Mouse (Mus musculus) heart, adult 2 months (tissue): ENCODE results near the gene Gps2. TPM values are rescaled to one million over a fixed set of nuclear protein-coding genes. Genes with fewer than 3 reads are reported as not detected.

Experiments used
- DNase-seq, 2 experiments: peaks; one replicate each; pipeline ENCODE4 v3.0.0; 2021
- H3K27ac ChIP-seq: fragments of 200-600 bp; 2 replicates; pipeline ENCODE4 v1.8.1; 2022
- H3K27me3 ChIP-seq: fragments of 200-500 bp; 2 replicates; pipeline ENCODE4 v1.6.1; 2012; ENCODE audit warnings: mild to moderate bottlenecking, low read length, inconsistent platforms, mixed read lengths; ENCODE audit not compliant: control insufficient read depth, insufficient read depth
- H3K36me3 ChIP-seq: fragments of 200-500 bp; 2 replicates; pipeline ENCODE4 v1.6.1; 2012; ENCODE audit warnings: low read length, inconsistent platforms; ENCODE audit not compliant: control insufficient read depth, insufficient read depth
- H3K4me1 ChIP-seq: fragments of 200-500 bp; 2 replicates; pipeline ENCODE4 v1.6.1; 2011; ENCODE audit warnings: low read length; ENCODE audit not compliant: control insufficient read depth, insufficient read depth
- H3K4me3 ChIP-seq: fragments of 200-600 bp; 2 replicates; pipeline ENCODE4 v1.8.1; 2022
- H3K79me2 ChIP-seq: fragments of 200-500 bp; replicated peaks from 2 replicates; pipeline ENCODE4 v1.6.1; 2012; ENCODE audit warnings: mild to moderate bottlenecking, inconsistent platforms, low read length, moderate library complexity, mixed read lengths; ENCODE audit not compliant: control insufficient read depth, insufficient read depth
- H3K9ac ChIP-seq: fragments of 200-500 bp; 2 replicates; pipeline ENCODE4 v1.6.1; 2012; ENCODE audit warnings: low read depth, mild to moderate bottlenecking, control low read depth, inconsistent platforms, low read length, mixed read lengths
- CTCF ChIP-seq: fragments of 200-600 bp; IDR thresholded peaks from 2 replicates; pipeline ENCODE4 v1.8.1; 2022; ENCODE audit warnings: antibody characterized with exemption, mild to moderate bottlenecking, moderate library complexity
- EP300 ChIP-seq: fragments of 200-500 bp; IDR thresholded peaks from 2 replicates; pipeline ENCODE4 v1.6.1; 2011; ENCODE audit warnings: low read depth, low read length, control low read depth; ENCODE audit not compliant: insufficient read depth
- POLR2A ChIP-seq: fragments of 200-500 bp; IDR thresholded peaks from 2 replicates; pipeline ENCODE4 v1.6.1; 2011; ENCODE audit warnings: mild to moderate bottlenecking, low read depth, low read length, control low read depth; ENCODE audit not compliant: insufficient read depth
- WGBS: fragments of 180-500 bp; shearing (Covaris S2); methylation state at CpG from one replicate; pipeline ENCODE4 v1.1.7; 2018; 5-methylcytosine and 5-hydroxymethylcytosine counted together
- intact Hi-C: fragments of 180-260 bp; cut with DNase I; formaldehyde crosslinking; loops from one replicate; pipeline ENCODE4 v1.15.1; 2025
- polyA plus RNA-seq: library from polyadenylated mRNA; depleted of rRNA; stranded (reverse); fragments of >200 nt; gene quantifications from 2 replicates; pipeline ENCODE4 v1.2.3, GENCODE M21; 2012
- total RNA-seq, 2 experiments: library from RNA; stranded (reverse); gene quantifications; 2 replicates each; pipeline ENCODE4 v1.2.3; 2021

The Gps2 gene
- total and polyA plus RNA-seq, 3 experiments: 27.2 to 63.9 (median 28.4) TPM

- H3K9ac ChIP-seq: peak overlapping the region; percentile 75
- TF ChIP-seq CTCF: no peak
- peak; percentile 74; the same call in 1 of the 2 replicates for TF ChIP-seq POLR2A
- no peaks in the 10 kb centered on the region for H3K27me3 ChIP-seq
- H3K36me3 ChIP-seq: peaks cover 4% of the 10 kb centered on the region; the same call in 1 of the 2 replicates
- peak; percentile 75 to 76 for DNase-seq
- H3K4me3 ChIP-seq: peak overlapping the region; percentile 48
- intact Hi-C loops: no loop called here
- H3K27ac ChIP-seq: peak overlapping the region; percentile 97
- no peaks in the 10 kb centered on the region for H3K79me2 ChIP-seq
- WGBS: 8% methylated on average over 29 of the region's 29 CpGs
- no peaks in the 10 kb centered on the region; the same call in 1 of the 2 replicates for H3K4me1 ChIP-seq
Observed at GRCm38 (mm10) chr11:69947337-69948065, 33.8 kb downstream of the Gps2 start.

- no peaks in the 10 kb centered on the region; the same call in 1 of the 2 replicates for H3K4me1 ChIP-seq
- H3K36me3 ChIP-seq: peaks cover 4% of the 10 kb centered on the region; the same call in 1 of the 2 replicates
- H3K27me3 ChIP-seq: no peaks in the 10 kb centered on the region
- peak within 1 kb of the TSS; percentile 97 for H3K27ac ChIP-seq
- intact Hi-C loops: no loop called here
- peak; percentile 68 for TF ChIP-seq EP300
- no peak for TF ChIP-seq CTCF
- TF ChIP-seq POLR2A: peak; percentile 91
- H3K79me2 ChIP-seq: no peaks in the 10 kb centered on the region
- DNase-seq: peak; percentile 92
- 1% methylated on average over 34 of the region's 34 CpGs for WGBS
- H3K4me3 ChIP-seq: peak within 1 kb of the TSS; percentile 48
- peak within 1 kb of the TSS; percentile 75 for H3K9ac ChIP-seq
Observed at GRCm38 (mm10) chr11:69948066-69948762, 34.5 kb downstream of the Gps2 start, which contains the start of gene Slc2a4. Gene Slc2a4, minus strand, starts transcription at chr11:69948188.

- TF ChIP-seq EP300 (peak; percentile 95), POLR2A (no peak), CTCF (peak; percentile 97; the same call in 1 of the 2 replicates)
- no peaks in the 10 kb centered on the region; the same call in 1 of the 2 replicates for H3K4me1 ChIP-seq
- H3K79me2 ChIP-seq: no peaks in the 10 kb centered on the region
- under 1% methylated on average over 14 of the region's 14 CpGs for WGBS
- intact Hi-C loops: loop anchor here (1.0 kb wide), 2 partner anchors 14 to 68 kb away; no protein-coding TSS in a partner anchor
- H3K9ac ChIP-seq: peak overlapping the region; percentile 13
- peak overlapping the region; percentile 48 for H3K4me3 ChIP-seq
- no peaks in the 10 kb centered on the region for H3K27me3 ChIP-seq
- DNase-seq: peak; percentile 88 to 89
- peak overlapping the region; percentile 97 for H3K27ac ChIP-seq
- H3K36me3 ChIP-seq: peaks cover 4% of the 10 kb centered on the region; the same call in 1 of the 2 replicates
Observed at GRCm38 (mm10) chr11:69948763-69949150, 35.1 kb downstream of the Gps2 start.

- no peak for DNase-seq
- no peaks in the 10 kb centered on the region for H3K36me3 ChIP-seq
- no peak for TF ChIP-seq EP300
- no peak for TF ChIP-seq POLR2A
- TF ChIP-seq CTCF: peak; percentile 29
- no peaks in the 10 kb centered on the region for H3K27me3 ChIP-seq
- no peak overlapping the region for H3K27ac ChIP-seq
- 41% methylated on average over 4 of the region's 4 CpGs for WGBS
- H3K79me2 ChIP-seq: no peaks in the 10 kb centered on the region
- intact Hi-C loops: no loop called here
- H3K9ac ChIP-seq: no peak overlapping the region
- no peaks in the 10 kb centered on the region; the same call in 1 of the 2 replicates for H3K4me1 ChIP-seq
- H3K4me3 ChIP-seq: no peak overlapping the region
Observed at GRCm38 (mm10) chr11:69950807-69951459, 37.2 kb downstream of the Gps2 start.

GRCm38 (mm10) chr11:69952274-69952673 is 38.6 kb downstream of the Gps2 start:
- TF ChIP-seq CTCF (peak; percentile 11; the same call in 1 of the 2 replicates), POLR2A (no peak), EP300 (no peak)
- Histone ChIP-seq H3K79me2 (no peaks in the 10 kb centered on the region), H3K4me3 (no peak overlapping the region), H3K27me3 (no peaks in the 10 kb centered on the region), H3K36me3 (no peaks in the 10 kb centered on the region), H3K4me1 (no peaks in the 10 kb centered on the region; the same call in 1 of the 2 replicates), H3K9ac (no peak overlapping the region), H3K27ac (no peak overlapping the region)
- 28% methylated on average over 1 of the region's 1 CpGs for WGBS
- intact Hi-C loops: no loop called here
- no peak for DNase-seq
